Mouse (Mus musculus) intestine, embryonic 14.5 days (tissue): ENCODE data around the gene Hk3. TPM values are rescaled to one million over a fixed set of nuclear protein-coding genes. Genes with fewer than 3 reads are reported as not detected.

ENCODE experiments used
- ATAC-seq: fragments of 200-750 bp; cut with Nextera tagmentation; replicated peaks from 2 replicates; pipeline ENCODE4 v1.8.0; 2017; ENCODE audit warnings: low read depth, moderate number of reproducible peaks, moderate TSS enrichment, moderate library complexity; ENCODE audit not compliant: low FRiP score, low TSS enrichment
- DNase-seq: peaks from one replicate; pipeline ENCODE4 v3.0.0-alpha.2; 2018; ENCODE audit warnings: low spot score
- H3K27ac ChIP-seq: fragments of 300-500 bp; sonication (generic); 2 replicates; pipeline ENCODE4 v1.5.1; 2014; ENCODE audit warnings: low read depth, mild to moderate bottlenecking, control low read depth
- H3K27me3 ChIP-seq: fragments of 300-500 bp; sonication (generic); replicated peaks from 2 replicates; pipeline ENCODE4 v1.6.1; 2014; ENCODE audit warnings: low read length, control low read depth; ENCODE audit not compliant: control insufficient read depth, insufficient read depth
- H3K36me3 ChIP-seq: fragments of 300-500 bp; sonication (generic); 2 replicates; pipeline ENCODE4 v1.6.1; 2014; ENCODE audit warnings: low read length, control low read depth; ENCODE audit not compliant: control insufficient read depth, insufficient read depth
- H3K4me1 ChIP-seq: fragments of 300-500 bp; sonication (generic); replicated peaks from 2 replicates; pipeline ENCODE4 v1.6.1; 2014; ENCODE audit warnings: low read length, control low read depth, mixed read lengths; ENCODE audit not compliant: control insufficient read depth, insufficient read depth
- H3K4me2 ChIP-seq: fragments of 300-500 bp; sonication (generic); 2 replicates; pipeline ENCODE4 v1.6.1; 2014; ENCODE audit warnings: low read length
- H3K4me3 ChIP-seq: fragments of 300-500 bp; sonication (generic); 2 replicates; pipeline ENCODE4 v1.5.1; 2014; ENCODE audit warnings: low read depth, low read length, control low read depth, mixed read lengths
- H3K9ac ChIP-seq: fragments of 300-500 bp; sonication (generic); 2 replicates; pipeline ENCODE4 v1.6.1; 2014; ENCODE audit warnings: mild to moderate bottlenecking, low read length
- H3K9me3 ChIP-seq: fragments of 300-500 bp; sonication (generic); 2 replicates; pipeline ENCODE4 v1.6.1; 2016; ENCODE audit warnings: low read length, control low read depth; ENCODE audit not compliant: control insufficient read depth
- WGBS: fragments of 180-500 bp; shearing (Covaris S2); extraction: QIAGEN DNeasy Blood & Tissue Kit; methylation state at CpG from one replicate; pipeline ENCODE4 v1.1.7; 2014; 5-methylcytosine and 5-hydroxymethylcytosine counted together
- polyA plus RNA-seq: library from polyadenylated mRNA; unstranded; fragments of >200 nt; fragmentation: Nextera tagmentation; extraction: Ambion mirVana; gene quantifications from 2 replicates; pipeline ENCODE4 v1.2.1, GENCODE M21; 2014

Hk3 gene
- polyA plus RNA-seq, 1 experiment from 2014 or later, result 1.3 TPM

- no peak overlapping the region for H3K4me3 ChIP-seq
- no peak overlapping the region for H3K27ac ChIP-seq
- no peak for DNase-seq
- no peak for ATAC-seq
- H3K4me2 ChIP-seq, result no peak overlapping the region
- no peaks in the 10 kb centered on the region for H3K36me3 ChIP-seq
- no peaks in the 10 kb centered on the region for H3K27me3 ChIP-seq
- no peak overlapping the region for H3K9ac ChIP-seq
- H3K4me1 ChIP-seq, result no peaks in the 10 kb centered on the region
- no peaks in the 10 kb centered on the region for H3K9me3 ChIP-seq
- WGBS, result 80% methylated on average over 4 of the region's 4 CpGs
These were observed 1.1 kb downstream of the Hk3 start for GRCm38 (mm10) chr13:55020051-55020450.

DNA sequence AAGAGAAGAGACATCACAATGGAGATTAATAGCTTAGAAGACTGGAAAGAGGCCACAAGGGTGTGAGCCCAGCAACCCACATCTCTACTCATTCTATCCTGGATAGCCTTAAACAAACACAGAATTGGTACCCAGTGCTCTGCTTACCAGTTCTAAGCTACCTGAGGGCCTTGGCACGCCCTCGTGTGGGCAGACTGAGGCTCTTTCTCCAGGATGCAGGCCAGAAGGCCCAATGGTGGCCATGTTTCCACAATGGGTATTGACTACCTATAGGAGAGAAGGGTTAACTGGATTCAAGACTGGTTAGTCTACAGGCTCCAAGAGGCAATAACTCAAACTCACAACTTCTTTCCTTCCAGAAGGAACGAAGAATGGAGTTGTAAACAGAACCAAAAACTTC lies 2.0 kb downstream of the Hk3 start:
- Histone ChIP-seq H3K27ac (no peak overlapping the region), H3K9me3 (no peaks in the 10 kb centered on the region), H3K4me2 (no peak overlapping the region), H3K27me3 (no peaks in the 10 kb centered on the region), H3K9ac (no peak overlapping the region), H3K4me1 (no peaks in the 10 kb centered on the region), H3K4me3 (no peak overlapping the region), H3K36me3 (no peaks in the 10 kb centered on the region)
- ATAC-seq (no peak), DNase-seq (no peak)
- WGBS, result 42% methylated on average over 3 of the region's 3 CpGs

GRCm38 (mm10) chr13:55018700-55019099 lies 2.5 kb downstream of the Hk3 start:
- Histone ChIP-seq H3K27ac (no peak overlapping the region), H3K36me3 (no peaks in the 10 kb centered on the region), H3K9ac (no peak overlapping the region), H3K4me2 (no peak overlapping the region), H3K4me1 (no peaks in the 10 kb centered on the region), H3K9me3 (no peaks in the 10 kb centered on the region), H3K4me3 (no peak overlapping the region), H3K27me3 (no peaks in the 10 kb centered on the region)
- WGBS, result 88% methylated on average over 9 of the region's 9 CpGs
- DNase-seq, result no peak
- ATAC-seq, result no peak

GRCm38 (mm10) chr13:55017898-55018599 lies 3.1 kb downstream of the Hk3 start:
- H3K9ac ChIP-seq, result no peak overlapping the region
- no peaks in the 10 kb centered on the region for H3K4me1 ChIP-seq
- ATAC-seq (no peak), DNase-seq (no peak)
- no peaks in the 10 kb centered on the region for H3K9me3 ChIP-seq
- H3K27me3 ChIP-seq, result no peaks in the 10 kb centered on the region
- H3K4me2 ChIP-seq, result no peak overlapping the region
- WGBS, result 79% methylated on average over 8 of the region's 8 CpGs
- H3K27ac ChIP-seq, result no peak overlapping the region
- H3K4me3 ChIP-seq, result no peak overlapping the region
- no peaks in the 10 kb centered on the region for H3K36me3 ChIP-seq

- WGBS, result 80% methylated on average over 12 of the region's 12 CpGs
These were observed 3.9 kb downstream of the Hk3 start for GRCm38 (mm10) chr13:55017154-55017897.

GRCm38 (mm10) chr13:55014451-55014850 lies 6.7 kb downstream of the Hk3 start:
- Histone ChIP-seq H3K4me3 (no peak overlapping the region), H3K9ac (no peak overlapping the region), H3K36me3 (no peaks in the 10 kb centered on the region), H3K27ac (no peak overlapping the region), H3K4me2 (no peak overlapping the region), H3K27me3 (no peaks in the 10 kb centered on the region), H3K9me3 (no peaks in the 10 kb centered on the region), H3K4me1 (no peaks in the 10 kb centered on the region)
- 74% methylated on average over 9 of the region's 9 CpGs for WGBS
- ATAC-seq, result no peak
- no peak for DNase-seq

More at GRCm38 (mm10) chr13:55017154-55017897, 3.9 kb downstream of the Hk3 start:
- DNase-seq (no peak), ATAC-seq (no peak)
- no peak overlapping the region for H3K4me3 ChIP-seq
- H3K9me3 ChIP-seq, result no peaks in the 10 kb centered on the region
- H3K4me2 ChIP-seq, result no peak overlapping the region
- H3K27me3 ChIP-seq, result no peaks in the 10 kb centered on the region
- H3K27ac ChIP-seq, result no peak overlapping the region
- H3K9ac ChIP-seq, result no peak overlapping the region
- H3K4me1 ChIP-seq, result no peaks in the 10 kb centered on the region
- H3K36me3 ChIP-seq, result no peaks in the 10 kb centered on the region

GRCm38 (mm10) chr13:55013702-55014344 lies 7.4 kb downstream of the Hk3 start:
- Histone ChIP-seq H3K27ac (no peak overlapping the region), H3K4me1 (no peaks in the 10 kb centered on the region), H3K4me2 (no peak overlapping the region), H3K36me3 (no peaks in the 10 kb centered on the region), H3K4me3 (no peak overlapping the region), H3K9ac (no peak overlapping the region), H3K9me3 (no peaks in the 10 kb centered on the region), H3K27me3 (no peaks in the 10 kb centered on the region)
- ATAC-seq, result no peak
- DNase-seq, result no peak
- WGBS, result 27% methylated on average over 9 of the region's 9 CpGs

GRCm38 (mm10) chr13:55011981-55012478 lies 9.2 kb downstream of the Hk3 start:
- Histone ChIP-seq H3K4me1 (no peaks in the 10 kb centered on the region), H3K9me3 (no peaks in the 10 kb centered on the region), H3K4me2 (no peak overlapping the region), H3K9ac (no peak overlapping the region), H3K27me3 (no peaks in the 10 kb centered on the region), H3K27ac (no peak overlapping the region), H3K36me3 (no peaks in the 10 kb centered on the region), H3K4me3 (no peak overlapping the region)
- ATAC-seq, result peak; percentile 27; the same call in 1 of the 2 replicates
- DNase-seq, result no peak
- WGBS, result 3% methylated on average over 14 of the region's 14 CpGs
